Mouse (Mus musculus) MEL (cell line): ENCODE measurements around the gene Tln2.

Experiments used
- JUND ChIP-seq: IDR thresholded peaks from 2 replicates; pipeline ENCODE4 v1.6.1; 2011; ENCODE audit warnings: low read depth, mild to moderate bottlenecking, improper control_type of control experiment, low read length
- SIN3A ChIP-seq: IDR thresholded peaks from 2 replicates; pipeline ENCODE4 v1.6.1; 2012; ENCODE audit warnings: low read length, improper control_type of control experiment, inconsistent platforms
- TCF12 ChIP-seq: IDR thresholded peaks from 2 replicates; pipeline ENCODE4 v1.6.1; 2014; ENCODE audit warnings: low read depth, mild to moderate bottlenecking, inconsistent platforms, low read length, improper control_type of control experiment, moderate library complexity

DNA sequence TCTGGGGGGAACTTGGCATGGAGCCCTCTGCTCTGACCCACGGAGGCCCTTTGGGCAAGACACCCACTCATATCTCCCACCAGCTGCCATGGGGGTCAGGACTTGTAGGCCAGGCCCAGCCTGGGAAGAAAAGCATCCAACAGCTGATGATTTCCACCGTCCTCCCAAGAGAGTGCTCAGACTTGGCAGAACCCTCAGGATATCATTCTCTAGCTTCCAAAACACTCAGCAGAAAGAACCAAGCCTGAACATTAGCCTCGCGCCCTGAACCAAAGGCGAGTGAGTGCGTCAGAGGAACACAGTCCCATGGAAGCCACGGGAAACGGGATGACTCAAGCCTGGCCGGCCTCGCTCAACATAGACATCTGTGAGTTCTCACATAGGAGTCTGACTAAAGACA lies 25.4 kb upstream of the Tln2 start:
- TF ChIP-seq TCF12 (no peak), JUND (no peak), SIN3A (no peak)
